8 mouse cellular contexts compared by ENCODE assay signal in genomic region chr5:123143251-123143970, GRCm38 (mm10). TPM values are rescaled to one million over a fixed set of nuclear protein-coding genes. Genes with fewer than 3 reads are reported as not detected.
DNase-seq lines count a peak whose midpoint lies in the region; ATAC-seq and TF ChIP-seq lines count a peak whose summit lies in the region.

No protein-coding gene starts in this region.

- 2% methylated on average over 24 of the region's 24 CpGs for WGBS in spleen, adult 2 months
- under 1% methylated on average over 20 of the region's 24 CpGs for WGBS in heart, embryonic 16.5 days
- WGBS in liver, embryonic 12.5 days (ENCODE audit: insufficient replicate concordance) = 3% methylated on average over 24 of the region's 24 CpGs

- H3K4me3 ChIP-seq in spleen, adult 2 months (ENCODE audit: extremely low read depth, insufficient read depth, insufficient read length) = peak overlapping the region; percentile 89
- peak overlapping the region; percentile 78 for H3K4me3 ChIP-seq in heart, embryonic 16.5 days (ENCODE audit: low read length)
- peak overlapping the region; percentile 98 for H3K4me3 ChIP-seq in liver, embryonic 12.5 days

- peak overlapping the region; percentile 97 for H3K9ac ChIP-seq in heart, embryonic 16.5 days (ENCODE audit: low read length)
- peak overlapping the region; percentile 99 for H3K9ac ChIP-seq in liver, embryonic 12.5 days

- no peak for TF ChIP-seq CTCF in spleen, adult 2 months (IDR thresholded peaks at IDR 0.05; ENCODE audit: extremely low read depth, insufficient read depth, insufficient read length, insufficient replicate concordance)

- no peaks in the 10 kb centered on the region for H3K27me3 ChIP-seq in spleen, adult 2 months (ENCODE audit: control insufficient read depth, insufficient read depth, low read length)
- no peaks in the 10 kb centered on the region for H3K27me3 ChIP-seq in heart, embryonic 16.5 days (ENCODE audit: control insufficient read depth, insufficient read depth, low read length)
- no peaks in the 10 kb centered on the region for H3K27me3 ChIP-seq in liver, embryonic 12.5 days (replicated peaks)

- ATAC-seq in heart, embryonic 16.5 days (replicated peaks; ENCODE audit: extremely low read depth, insufficient read depth, low FRiP score) = no peak
- ATAC-seq in liver, embryonic 12.5 days = no peak

- H3K4me1 ChIP-seq in spleen, adult 2 months (ENCODE audit: control insufficient read depth, insufficient read depth, insufficient read length) = peaks cover 11% of the 10 kb centered on the region; the same call in 1 of the 2 replicates
- peaks cover 27% of the 10 kb centered on the region for H3K4me1 ChIP-seq in heart, embryonic 16.5 days (ENCODE audit: control insufficient read depth, insufficient read depth, low read length)
- peaks cover 72% of the 10 kb centered on the region for H3K4me1 ChIP-seq in liver, embryonic 12.5 days

- H3K27ac ChIP-seq in spleen, adult 2 months (ENCODE audit: insufficient read depth, low read length) = peak overlapping the region; percentile 100
- peak overlapping the region; percentile 100 for H3K27ac ChIP-seq in heart, embryonic 16.5 days (ENCODE audit: low read length)
- H3K27ac ChIP-seq in liver, embryonic 12.5 days = peak overlapping the region; percentile 100

- no peak for DNase-seq in spleen, adult 2 months (ENCODE audit: low read depth in 1 of 2, low spot score in 2 of 2)
- no peak for DNase-seq in spleen, postnatal 4 days (ENCODE audit: low spot score in 2 of 2)
- DNase-seq in cerebellum, postnatal 36 days = peak; percentile 35 to 58
- peak; percentile 79 for DNase-seq in retina, postnatal 1 day
- DNase-seq in layer of hippocampus, postnatal 36 days = no peak
- no peak for DNase-seq in adrenal gland, adult 2 months

- H3K36me3 ChIP-seq in spleen, adult 2 months (ENCODE audit: control insufficient read depth, insufficient read depth, low read length) = peaks cover 21% of the 10 kb centered on the region
- H3K36me3 ChIP-seq in heart, embryonic 16.5 days (ENCODE audit: control insufficient read depth, insufficient read depth) = peaks cover 21% of the 10 kb centered on the region
- H3K36me3 ChIP-seq in liver, embryonic 12.5 days = peaks cover 46% of the 10 kb centered on the region

- no peak for TF ChIP-seq POLR2A in spleen, adult 2 months (IDR thresholded peaks at IDR 0.05; ENCODE audit: low read depth, low read length)

- no peaks in the 10 kb centered on the region for H3K9me3 ChIP-seq in heart, embryonic 16.5 days (replicated peaks; ENCODE audit: control insufficient read depth, low read length)
- no peaks in the 10 kb centered on the region for H3K9me3 ChIP-seq in liver, embryonic 12.5 days (replicated peaks)

- peak overlapping the region; percentile 97 for H3K4me2 ChIP-seq in heart, embryonic 16.5 days (ENCODE audit: low read depth, low read length)
- H3K4me2 ChIP-seq in liver, embryonic 12.5 days = peak overlapping the region; percentile 100

RNA-seq across cellular contexts. Expression of gene Setd1b, which starts 1.4 kb away (rescaled TPM):
- 20.5 and 23.2 TPM in 2 replicates for polyA plus RNA-seq in spleen, adult 2 months (2012; rRNA removed)
- 6.0 and 6.5 TPM in 2 replicates for polyA plus RNA-seq in heart, embryonic 16.5 days (2015; fragmentation: Nextera tagmentation; extraction: Ambion mirVana)
- 6.0 and 6.1 TPM in 2 replicates for polyA plus RNA-seq in liver, embryonic 12.5 days (2016; fragmentation: Nextera tagmentation; extraction: Ambion mirVana)
- total RNA-seq in layer of hippocampus, postnatal 36 days (2021) = 10 to 100 TPM; 31.4 to 36.2 TPM
- total RNA-seq in adrenal gland, adult 2 months (2021) = 10 to 100 TPM; 20.5 to 24.0 TPM
- 17.2 and 22.3 TPM in 2 replicates for polyA plus RNA-seq in adrenal gland, adult 2 months (2012; rRNA removed)

RNA-seq across cellular contexts. Expression of gene Rhof, which starts 10.9 kb away (rescaled TPM):
- polyA plus RNA-seq in spleen, adult 2 months (2012; rRNA removed) = 70.7 and 72.5 TPM in 2 replicates
- 2.2 and 2.4 TPM in 2 replicates for polyA plus RNA-seq in heart, embryonic 16.5 days (2015; fragmentation: Nextera tagmentation; extraction: Ambion mirVana)
- 3.9 and 4.8 TPM in 2 replicates for polyA plus RNA-seq in liver, embryonic 12.5 days (2016; fragmentation: Nextera tagmentation; extraction: Ambion mirVana)
- total RNA-seq in layer of hippocampus, postnatal 36 days (2021) = 10 to 100 TPM; 43.0 to 48.0 TPM
- 1 to 10 TPM in 1 of 2 experiments, under 1 TPM in 1; 0.84 to 3.8 TPM for total RNA-seq in adrenal gland, adult 2 months (2021)
- 1.7 and 3.6 TPM in 2 replicates for polyA plus RNA-seq in adrenal gland, adult 2 months (2012; rRNA removed)

RNA-seq across cellular contexts. Expression of gene Psmd9, which starts 25.8 kb away (rescaled TPM):
- 13.3 and 19.5 TPM in 2 replicates for polyA plus RNA-seq in spleen, adult 2 months (2012; rRNA removed)
- polyA plus RNA-seq in heart, embryonic 16.5 days (2015; fragmentation: Nextera tagmentation; extraction: Ambion mirVana) = 60.0 and 63.8 TPM in 2 replicates
- polyA plus RNA-seq in liver, embryonic 12.5 days (2016; fragmentation: Nextera tagmentation; extraction: Ambion mirVana) = 77.4 and 77.8 TPM in 2 replicates
- 10 to 100 TPM; 28.2 to 30.8 TPM for total RNA-seq in layer of hippocampus, postnatal 36 days (2021)
- 10 to 100 TPM; 20.5 to 29.1 TPM for total RNA-seq in adrenal gland, adult 2 months (2021)
- 17.9 and 22.6 TPM in 2 replicates for polyA plus RNA-seq in adrenal gland, adult 2 months (2012; rRNA removed)

RNA-seq across cellular contexts. Expression of gene Hpd, which starts 39.1 kb away (rescaled TPM):
- 0.19 and 0.37 TPM in 2 replicates for polyA plus RNA-seq in spleen, adult 2 months (2012; rRNA removed)
- polyA plus RNA-seq in heart, embryonic 16.5 days (2015; fragmentation: Nextera tagmentation; extraction: Ambion mirVana) = 0.20 and 0.46 TPM in 2 replicates
- 5.9 and 6.1 TPM in 2 replicates for polyA plus RNA-seq in liver, embryonic 12.5 days (2016; fragmentation: Nextera tagmentation; extraction: Ambion mirVana)
- not detected for total RNA-seq in layer of hippocampus, postnatal 36 days (2021)
- total RNA-seq in adrenal gland, adult 2 months (2021) = 10 to 100 TPM in 1 of 2 experiments, 1 to 10 TPM in 1; 5.0 to 11.2 TPM
- 1.0 and 2.2 TPM in 2 replicates for polyA plus RNA-seq in adrenal gland, adult 2 months (2012; rRNA removed)

Comparison
In these comparisons a context has a peak if more than half of its experiments do, and no peak if none do; other contexts are left out.
1. DNase-seq: peak in cerebellum, postnatal 36 days (2 of 2) and retina, postnatal 1 day (single experiment); none in spleen, adult 2 months (0 of 2), spleen, postnatal 4 days (0 of 2), layer of hippocampus, postnatal 36 days (0 of 2) and adrenal gland, adult 2 months (single experiment).
2. RNA of gene Rhof, which starts 10.9 kb away (polyA plus RNA-seq): 70.7 to 72.5 TPM in spleen, adult 2 months; 3.9 to 4.8 TPM in liver, embryonic 12.5 days, 2.2 to 2.4 TPM in heart, embryonic 16.5 days and 1.7 to 3.6 TPM in adrenal gland, adult 2 months; every median in the first group is over 10 times any median in the second.
3. Peak in every context shown above with its lines, with median percentiles within 50 percentile points of each other: H3K27ac ChIP-seq and H3K4me3 ChIP-seq.